ENCODE assay signal across 10 mouse cellular contexts in genomic region chr9:90316300-90316699, GRCm38 (mm10). TPM values are rescaled to one million over a fixed set of nuclear protein-coding genes. Genes with fewer than 3 reads are reported as not detected.
DNase-seq lines count a peak whose midpoint lies in the region; ATAC-seq and TF ChIP-seq lines count a peak whose summit lies in the region.
"Had no signal": no experiment of that assay in that cellular context is flagged by ENCODE, and none has a peak within 500 bp of the region (broad histone marks: within the 10 kb centered on the region; RNA-seq: fewer than 3 reads in every experiment).

No protein-coding gene starts in this region.

- no peaks in the 10 kb centered on the region for H3K27me3 ChIP-seq in heart, postnatal 0 days (ENCODE audit: control insufficient read depth, insufficient read depth, low read length)
- no peaks in the 10 kb centered on the region for H3K27me3 ChIP-seq in liver, postnatal 0 days (ENCODE audit: insufficient read depth, low read length)

- no peak overlapping the region for H3K27ac ChIP-seq in heart, postnatal 0 days (ENCODE audit: low read depth)
- no peak overlapping the region for H3K27ac ChIP-seq in liver, postnatal 0 days (ENCODE audit: low read depth)

- no peak overlapping the region for H3K9ac ChIP-seq in heart, postnatal 0 days (replicated peaks; ENCODE audit: low read depth, low read length)
- H3K9ac ChIP-seq in liver, postnatal 0 days (replicated peaks) = no peak overlapping the region

- no peak for ATAC-seq in heart, postnatal 0 days (ENCODE audit: insufficient read depth, low read depth)
- ATAC-seq in common myeloid progenitor, adult 5-6 weeks (replicated peaks; ENCODE audit: low read depth, poor library complexity, severe bottlenecking) = peak; percentile 56; the same call in 1 of the 2 replicates
- no peak for ATAC-seq in liver, postnatal 0 days

- no peak for TF ChIP-seq EP300 in heart, postnatal 0 days (IDR thresholded peaks at IDR 0.05; ENCODE audit: low read depth)
- no peak for TF ChIP-seq EP300 in liver, postnatal 0 days (IDR thresholded peaks at IDR 0.05; ENCODE audit: low read depth)

- H3K9me3 ChIP-seq in heart, postnatal 0 days (replicated peaks; ENCODE audit: control insufficient read depth, low read length) = no peaks in the 10 kb centered on the region
- no peaks in the 10 kb centered on the region for H3K9me3 ChIP-seq in liver, postnatal 0 days (ENCODE audit: low read length)

- TF ChIP-seq CTCF in heart, postnatal 0 days (IDR thresholded peaks at IDR 0.05; ENCODE audit: low read depth) = peak; percentile 20; the same call in 1 of the 2 replicates
- peak; percentile 58 for TF ChIP-seq CTCF in liver, postnatal 0 days (IDR thresholded peaks at IDR 0.05; ENCODE audit: low read depth)

- 60% methylated on average over 5 of the region's 5 CpGs for WGBS in heart, postnatal 0 days
- WGBS in liver, postnatal 0 days (ENCODE audit: insufficient replicate concordance) = 59% methylated on average over 5 of the region's 5 CpGs

- no peak overlapping the region for H3K4me2 ChIP-seq in heart, postnatal 0 days (ENCODE audit: low read depth, low read length)
- H3K4me2 ChIP-seq in liver, postnatal 0 days (ENCODE audit: low read depth, low read length) = no peak overlapping the region

- no peaks in the 10 kb centered on the region for H3K36me3 ChIP-seq in heart, postnatal 0 days (replicated peaks; ENCODE audit: control insufficient read depth, insufficient read depth, low read length)
- no peaks in the 10 kb centered on the region for H3K36me3 ChIP-seq in liver, postnatal 0 days (replicated peaks; ENCODE audit: insufficient read depth, low read length)

- no peak for DNase-seq in heart, postnatal 0 days (ENCODE audit: low spot score)
- no peak for DNase-seq in heart, postnatal 4 days
- DNase-seq in ES-CJ7 (ENCODE audit: low read depth, low spot score) = peak; percentile 7
- DNase-seq in liver, postnatal 0 days = no peak
- DNase-seq in kidney, postnatal 36 days = no peak
- no peak for DNase-seq in yolk sac, embryonic 10.5 days (ENCODE audit: low spot score)
- DNase-seq in spleen, adult 12 weeks (ENCODE audit: low spot score) = no peak
- DNase-seq: kidney, postnatal 14 days; lung, postnatal 4 days had no signal

- H3K4me3 ChIP-seq in heart, postnatal 0 days (ENCODE audit: low read depth, low read length) = no peak overlapping the region
- H3K4me3 ChIP-seq in liver, postnatal 0 days (ENCODE audit: low read depth, low read length) = no peak overlapping the region

- H3K4me1 ChIP-seq in heart, postnatal 0 days (ENCODE audit: control insufficient read depth, insufficient read depth) = no peaks in the 10 kb centered on the region
- H3K4me1 ChIP-seq in liver, postnatal 0 days (ENCODE audit: insufficient read depth) = no peaks in the 10 kb centered on the region

RNA-seq across cellular contexts. Expression of gene Tbc1d2b, which starts 45.7 kb away (rescaled TPM):
- 11.6 and 24.7 TPM in 2 replicates for total RNA-seq in heart, postnatal 0 days (2014; rRNA removed; ENCODE audit: low replicate concordance)
- 2.9 and 3.2 TPM in 2 replicates for polyA plus RNA-seq in heart, postnatal 0 days (2015; fragmentation: Nextera tagmentation; extraction: Ambion mirVana)
- 10 to 100 TPM; 14.4 to 18.1 TPM for total RNA-seq in heart, postnatal 4 days (2021)
- 33.4 and 61.3 TPM in 2 replicates for total RNA-seq in common myeloid progenitor, adult 5-6 weeks (2017)
- 5.1 and 6.2 TPM in 2 replicates for polyA plus RNA-seq in liver, postnatal 0 days (2015; fragmentation: Nextera tagmentation; extraction: Ambion mirVana)
